Mouse (Mus musculus) bone marrow, adult 2 months (tissue): ENCODE measurements at regions not wholly inside any gene's neighbourhood (a gene's known extent, or its start where the extent isn't known, plus 50 kb on each side); places are given as distances from the start of the nearest gene placed in this dataset.

Experiments used
- CTCF ChIP-seq: fragments of 200-500 bp; IDR thresholded peaks from 2 replicates; pipeline ENCODE4 v1.5.1; 2011; ENCODE audit warnings: low read length, control low read depth; ENCODE audit not compliant: control insufficient read depth, insufficient read depth
- POLR2A ChIP-seq: fragments of 200-500 bp; IDR thresholded peaks from 2 replicates; pipeline ENCODE4 v1.6.1; 2011; ENCODE audit warnings: low read depth, mild to moderate bottlenecking, control low read depth, low read length, borderline replicate concordance; ENCODE audit not compliant: control insufficient read depth

GRCm38 (mm10) chr13:51022401-51023250, 78.1 kb upstream of the Spin1 start:
- TF ChIP-seq POLR2A: no peak
- TF ChIP-seq CTCF: no peak
